Comparison of ENCODE assay signal across 9 mouse cellular contexts in the genomic region with DNA sequence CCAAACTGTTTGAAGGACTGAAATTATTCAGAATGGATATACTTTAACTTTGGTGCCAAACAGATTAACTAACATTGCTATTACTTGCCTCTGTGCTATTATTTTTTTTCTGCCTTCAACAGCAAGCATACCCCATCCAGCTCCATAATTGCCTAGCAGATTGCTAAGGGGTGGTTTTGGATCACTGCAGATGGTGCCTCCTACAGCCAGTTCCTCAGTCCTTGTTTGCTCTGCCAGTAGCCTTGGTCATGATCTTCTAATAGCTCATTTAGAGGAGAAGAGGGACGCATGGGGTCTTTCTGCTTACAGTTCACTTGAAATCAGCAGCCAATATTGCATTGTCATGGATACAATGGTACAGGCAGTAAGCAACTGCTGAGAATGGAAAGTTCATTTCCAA.
"Had no signal": no experiment of that assay in that cellular context is flagged by ENCODE, and none has a peak within 500 bp of the region (broad histone marks: within the 10 kb centered on the region; RNA-seq: fewer than 3 reads in every experiment).

No protein-coding gene starts in this region.

- DNase-seq: kidney, adult 2 months; kidney, postnatal 36 days; liver; lung, adult 18-20 months; lung, postnatal 10 days; lung, postnatal 36 days; thymus, adult 2 months; thymus, postnatal 14 days; thymus, postnatal 4 days had no signal
